Mouse (Mus musculus): ENCODE results near the gene Ift22. TPM values are rescaled to one million over a fixed set of nuclear protein-coding genes. Genes with fewer than 3 reads are reported as not detected.

Ift22 gene
- total RNA-seq (2023): 17.8 to 28.8 TPM (median 22.5 TPM) in 4 replicates

GRCm38 (mm10) chr5:136907991-136908857, at the start of gene Ift22:
TSS of gene Ift22 (plus strand) at chr5:136908150.

GRCm38 (mm10) chr5:136882788-136883439, 25.0 kb upstream of the Ift22 start, which contains the start of gene Col26a1:
TSS of gene Col26a1 (minus strand) at chr5:136883209.

DNA sequence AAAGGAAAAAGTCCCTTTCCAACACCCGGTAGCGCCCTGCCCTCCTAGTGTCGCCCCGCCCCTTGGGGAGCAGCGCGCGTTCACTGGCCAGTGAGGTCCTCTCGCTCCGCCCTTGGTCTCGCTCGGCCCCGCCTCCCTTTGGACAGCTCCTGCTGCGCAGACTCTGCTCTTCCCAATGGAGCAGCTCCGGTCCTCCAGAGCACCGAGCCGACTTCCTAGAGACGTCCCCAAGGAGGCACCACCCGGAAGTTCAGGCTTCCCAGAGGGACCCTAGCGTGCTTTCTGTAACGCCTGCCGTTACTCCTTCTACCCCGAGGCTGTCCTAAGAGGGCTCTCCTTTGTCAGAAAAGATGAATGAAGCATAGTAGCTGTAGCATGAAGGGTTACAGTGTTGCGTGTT, 45.1 kb downstream of the Ift22 start, which contains the start of gene Fis1:
Gene Fis1 (plus strand): TSS at position 261 of the 400 bp plus-strand sequence.

Other genes starting within 250 kb of the Ift22 start
- gene Myl10, start 215.0 kb upstream of the Ift22 start, total RNA-seq (2023): not detected in 4 replicates
- gene Col26a1, start 24.9 kb upstream of the Ift22 start, total RNA-seq (2023): not detected in 4 replicates
- 145 to 163 TPM (median 158 TPM) in 4 replicates for gene Fis1, start 45.1 kb downstream of the Ift22 start, total RNA-seq (2023)
- 0.51 to 1.1 TPM in 2 of 4 replicates, not detected in the others for gene Cldn15, start 58.5 kb downstream of the Ift22 start, total RNA-seq (2023)
- gene Plod3, start 78.9 kb downstream of the Ift22 start, total RNA-seq (2023): 20.9 to 21.5 TPM (median 21.1 TPM) in 4 replicates
- gene Znhit1, start 79.9 kb downstream of the Ift22 start, total RNA-seq (2023): 20.4 to 28.3 TPM (median 21.8 TPM) in 4 replicates
- 0.81 to 1.6 TPM (median 1.1 TPM) in 4 replicates for gene Vgf, start 118.2 kb downstream of the Ift22 start, total RNA-seq (2023)
- 18.0 to 22.4 TPM (median 19.7 TPM) in 4 replicates for gene Ap1s1, start 138.0 kb downstream of the Ift22 start, total RNA-seq (2023)
- gene Serpine1, start 164.1 kb downstream of the Ift22 start, total RNA-seq (2023): not detected in 4 replicates
- gene Trim56, start 208.1 kb downstream of the Ift22 start, total RNA-seq (2023): 63.7 to 73.2 TPM (median 68.4 TPM) in 4 replicates
- not detected in 4 replicates for gene Muc3, start 241.2 kb downstream of the Ift22 start, total RNA-seq (2023)